Mouse (Mus musculus) myocyte (in vitro differentiated cells): Measurements from ENCODE around the gene Bcl3.

Experiments
- CEBPB ChIP-seq: IDR thresholded peaks from 2 replicates; pipeline ENCODE4 v1.6.1; 2011; ENCODE audit warnings: mild to moderate bottlenecking, moderate library complexity; ENCODE audit not compliant: poor library complexity, insufficient read depth, severe bottlenecking
- E2F4 ChIP-seq: IDR thresholded peaks from one replicate; pipeline ENCODE4 v1.6.1; 2011; ENCODE audit warnings: mild to moderate bottlenecking, control low read depth, moderate library complexity; ENCODE audit not compliant: insufficient read depth
- MYOD1 ChIP-seq, 3 experiments: IDR thresholded peaks; one replicate each; pipeline ENCODE4 v1.6.1; 2011; ENCODE audit warnings: control low read depth in 2 of 3, low read depth in 2 of 3, mild to moderate bottlenecking in 2 of 3, moderate library complexity in 1 of 3; ENCODE audit not compliant: insufficient read length in 2 of 3, control insufficient read depth in 1 of 3
- MYOG ChIP-seq, 3 experiments: IDR thresholded peaks; one replicate each; pipeline ENCODE4 v1.6.1; 2011; ENCODE audit warnings: control low read depth in 2 of 3, low read depth in 2 of 3, mild to moderate bottlenecking in 2 of 3; ENCODE audit not compliant: insufficient read length in 2 of 3, control insufficient read depth in 1 of 3, insufficient read depth in 1 of 3
- POLR2A ChIP-seq: IDR thresholded peaks from one replicate; pipeline ENCODE4 v1.6.1; 2011; ENCODE audit warnings: low read depth, mild to moderate bottlenecking, control low read depth, moderate library complexity; ENCODE audit not compliant: insufficient read length
- POLR2AphosphoS2 ChIP-seq: IDR thresholded peaks from one replicate; pipeline ENCODE4 v1.6.1; 2011; ENCODE audit warnings: low read depth, control low read depth; ENCODE audit not compliant: insufficient read length
- TCF12 ChIP-seq: IDR thresholded peaks from one replicate; pipeline ENCODE4 v1.6.1; 2011; ENCODE audit warnings: mild to moderate bottlenecking, control low read depth; ENCODE audit not compliant: poor library complexity, insufficient read depth, severe bottlenecking
- TCF3 ChIP-seq: IDR thresholded peaks from one replicate; pipeline ENCODE4 v1.6.1; 2011; ENCODE audit warnings: low read depth, control low read depth; ENCODE audit not compliant: insufficient read length
- USF1 ChIP-seq: IDR thresholded peaks from one replicate; pipeline ENCODE4 v1.6.1; 2011; ENCODE audit warnings: low read depth, mild to moderate bottlenecking, control low read depth, moderate library complexity

DNA sequence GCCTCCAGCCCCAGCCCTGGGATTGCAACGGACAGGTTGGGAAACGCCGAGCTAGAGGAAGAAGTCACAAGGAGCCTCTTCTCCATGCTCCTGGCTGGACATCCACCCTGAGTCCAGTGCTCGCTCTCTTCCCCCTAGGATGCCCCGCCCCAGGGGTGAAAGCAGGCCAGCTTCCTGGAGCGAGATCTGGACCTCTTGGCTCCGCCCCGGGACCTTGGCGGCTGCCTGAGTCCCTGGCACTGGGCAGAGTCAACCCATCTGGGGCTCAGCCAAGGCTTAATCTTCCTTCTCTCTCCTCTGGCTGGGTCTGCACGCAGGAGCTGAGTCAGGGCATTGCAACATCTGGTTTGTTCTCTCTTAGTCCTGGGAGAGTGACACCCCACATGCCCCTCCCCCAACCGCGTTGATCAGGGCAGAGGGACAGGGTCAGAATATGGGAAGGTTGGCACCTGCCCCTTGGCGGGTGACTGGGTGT lies 8.1 kb upstream of the Bcl3 start:
- no peak for TF ChIP-seq E2F4
- peak; percentile 72 for TF ChIP-seq POLR2A
- TF ChIP-seq USF1 = no peak
- no peak for TF ChIP-seq TCF12
- TF ChIP-seq MYOG (IDR thresholded peaks at IDR 0.05; ENCODE audit: control insufficient read depth in 1 of 3, insufficient read depth in 1 of 3, insufficient read length in 2 of 3, low read depth in 2 of 3) = no peak
- no peak for TF ChIP-seq TCF3
- peak; percentile 38 for TF ChIP-seq POLR2AphosphoS2
- no peak for TF ChIP-seq MYOD1 (IDR thresholded peaks at IDR 0.05; ENCODE audit: control insufficient read depth in 1 of 3, insufficient read length in 2 of 3, low read depth in 2 of 3)
- peak; percentile 92 for TF ChIP-seq CEBPB
